In genomic region chr10:127835292-127835691, GRCm38 (mm10) we compare ENCODE assay signal across 29 mouse cellular contexts. TPM values are rescaled to one million over a fixed set of nuclear protein-coding genes. Genes with fewer than 3 reads are reported as not detected.
DNase-seq lines count a peak whose midpoint lies in the region; ATAC-seq lines count a peak whose summit lies in the region.
"Had no signal": no experiment of that assay in that cellular context is flagged by ENCODE, and none has a peak within 500 bp of the region (broad histone marks: within the 10 kb centered on the region; RNA-seq: fewer than 3 reads in every experiment).

No protein-coding gene starts in this region.

- no peak overlapping the region for H3K4me2 ChIP-seq in kidney, embryonic 16.5 days (replicated peaks; ENCODE audit: low read depth, low read length)
- H3K4me2 ChIP-seq: embryonic facial prominence, embryonic 12.5 days; forebrain, embryonic 15.5 days; heart, embryonic 11.5 days; heart, embryonic 15.5 days; hindbrain, embryonic 15.5 days had no signal

- DNase-seq in kidney, adult 11 months: peak; percentile 78
- DNase-seq in kidney, adult 8-10 months: peak; percentile 70 to 89
- peak; percentile 53 to 79 for DNase-seq in kidney, postnatal 25 days
- no peak for DNase-seq in c-Kit-positive CD71-positive TER-119-positive erythroid progenitor cells, embryonic 14.5 days (ENCODE audit: low spot score)
- no peak for DNase-seq in urinary bladder, adult 18-20 months (ENCODE audit: low spot score in 2 of 2)
- DNase-seq in adrenal gland, adult 18-20 months (ENCODE audit: low spot score in 2 of 2): no peak
- DNase-seq: adrenal gland, adult 8-10 months; adrenal gland, postnatal 36 days; cerebellum, adult 11 months; cerebellum, adult 8-10 months; cerebellum, postnatal 14 days; heart, adult 2 months; heart, postnatal 14 days had no signal

- 58% methylated on average over 5 of the region's 5 CpGs for WGBS in kidney, embryonic 16.5 days

- no peaks in the 10 kb centered on the region for H3K27me3 ChIP-seq in kidney, embryonic 16.5 days (ENCODE audit: insufficient read depth, low read length)
- H3K27me3 ChIP-seq: embryonic facial prominence, embryonic 12.5 days; forebrain, embryonic 15.5 days; heart, embryonic 15.5 days; hindbrain, embryonic 15.5 days; Patski had no signal

- peak; percentile 59; the same call in 1 of the 2 replicates for ATAC-seq in kidney, embryonic 16.5 days (ENCODE audit: low FRiP score, low TSS enrichment)
- no peak for ATAC-seq in CD4-positive, CD25-positive, alpha-beta regulatory T cell, adult 4 months
- ATAC-seq: activated CD4-positive, CD25-positive, alpha-beta regulatory T cell, adult 4 months; forebrain, embryonic 15.5 days; Patski had no signal

- H3K9me3 ChIP-seq in kidney, embryonic 16.5 days (ENCODE audit: low read length): peaks cover 6% of the 10 kb centered on the region; the same call in 1 of the 2 replicates
- H3K9me3 ChIP-seq: embryonic facial prominence, embryonic 12.5 days; forebrain, embryonic 15.5 days; heart, embryonic 15.5 days; hindbrain, embryonic 15.5 days had no signal

- no peak overlapping the region for H3K9ac ChIP-seq in kidney, embryonic 16.5 days (replicated peaks; ENCODE audit: low read length)
- H3K9ac ChIP-seq: embryonic facial prominence, embryonic 12.5 days; forebrain, embryonic 15.5 days; heart, embryonic 15.5 days; hindbrain, embryonic 15.5 days had no signal

- no peaks in the 10 kb centered on the region for H3K36me3 ChIP-seq in kidney, embryonic 16.5 days (ENCODE audit: insufficient read depth, low read length)
- H3K36me3 ChIP-seq: embryonic facial prominence, embryonic 12.5 days; forebrain, embryonic 15.5 days; heart, embryonic 15.5 days; hindbrain, embryonic 10.5 days; hindbrain, embryonic 15.5 days had no signal

- no peak overlapping the region for H3K4me3 ChIP-seq in kidney, embryonic 16.5 days (ENCODE audit: low read length)
- H3K4me3 ChIP-seq: embryonic facial prominence, embryonic 12.5 days; forebrain, embryonic 15.5 days; heart, adult 2 months; heart, embryonic 15.5 days; hindbrain, embryonic 10.5 days; hindbrain, embryonic 15.5 days had no signal

- H3K27ac ChIP-seq in kidney, embryonic 16.5 days (ENCODE audit: low read length): peak overlapping the region; percentile 84
- H3K27ac ChIP-seq: embryonic facial prominence, embryonic 12.5 days; forebrain, embryonic 15.5 days; heart, adult 2 months; heart, embryonic 15.5 days; hindbrain, embryonic 10.5 days; hindbrain, embryonic 15.5 days had no signal

- H3K4me1 ChIP-seq in kidney, embryonic 16.5 days (ENCODE audit: insufficient read depth, low read length): peaks cover 3% of the 10 kb centered on the region
- H3K4me1 ChIP-seq: embryonic facial prominence, embryonic 12.5 days; forebrain, embryonic 15.5 days; heart, embryonic 15.5 days; hindbrain, embryonic 10.5 days; hindbrain, embryonic 15.5 days had no signal

RNA-seq across cellular contexts. Expression of gene Rdh19, which starts 14.4 kb away (rescaled TPM):
- 6.8 TPM in 2 replicates for polyA plus RNA-seq in kidney, embryonic 16.5 days (2015; fragmentation: Nextera tagmentation; extraction: Ambion mirVana)
- polyA plus RNA-seq in CD4-positive, CD25-positive, alpha-beta regulatory T cell, adult 4 months (2017; shearing (Covaris generic)): not detected
- not detected for total RNA-seq in adrenal gland, adult 18-20 months (2021)
- total RNA-seq: CH12.LX; gastrocnemius, adult 8-10 months; gastrocnemius, postnatal 4 days; heart, adult 2 months; heart, postnatal 14 days had no signal
- polyA plus RNA-seq: activated CD4-positive, CD25-positive, alpha-beta regulatory T cell, adult 4 months; C2C12; cortical plate, adult 2 months; embryonic facial prominence, embryonic 12.5 days; forebrain, embryonic 11.5 days; forebrain, embryonic 15.5 days; heart, adult 2 months; heart, embryonic 11.5 days; heart, embryonic 15.5 days; hindbrain, embryonic 10.5 days; hindbrain, embryonic 15.5 days; Patski had no signal

RNA-seq across cellular contexts. Expression of gene Rdh16f2, which starts 31.0 kb away (rescaled TPM):
- 1.1 and 1.3 TPM in 2 replicates for polyA plus RNA-seq in kidney, embryonic 16.5 days (2015; fragmentation: Nextera tagmentation; extraction: Ambion mirVana)
- polyA plus RNA-seq in CD4-positive, CD25-positive, alpha-beta regulatory T cell, adult 4 months (2017; shearing (Covaris generic)): not detected
- total RNA-seq in adrenal gland, adult 18-20 months (2021): under 1 TPM in 1 of 2 experiments, not detected in 1; 0.33 TPM
- total RNA-seq: adrenal gland, adult 8-10 months; adrenal gland, postnatal 36 days; CH12.LX; gastrocnemius, adult 8-10 months; gastrocnemius, postnatal 4 days; heart, adult 2 months; heart, postnatal 14 days had no signal
- polyA plus RNA-seq: activated CD4-positive, CD25-positive, alpha-beta regulatory T cell, adult 4 months; C2C12; cortical plate, adult 2 months; embryonic facial prominence, embryonic 12.5 days; forebrain, embryonic 11.5 days; forebrain, embryonic 15.5 days; heart, adult 2 months; heart, embryonic 11.5 days; heart, embryonic 15.5 days; hindbrain, embryonic 10.5 days; hindbrain, embryonic 15.5 days; Patski had no signal

RNA-seq across cellular contexts. Expression of gene Rdh16, which starts 34.3 kb away (rescaled TPM):
- 1.1 and 1.6 TPM in 2 replicates for polyA plus RNA-seq in kidney, embryonic 16.5 days (2015; fragmentation: Nextera tagmentation; extraction: Ambion mirVana)
- polyA plus RNA-seq in CD4-positive, CD25-positive, alpha-beta regulatory T cell, adult 4 months (2017; shearing (Covaris generic)): not detected
- total RNA-seq in adrenal gland, adult 18-20 months (2021): 1 to 10 TPM in 1 of 2 experiments, under 1 TPM in 1; 0.93 to 4.0 TPM
- total RNA-seq: CH12.LX; heart, adult 2 months; heart, postnatal 14 days had no signal
- polyA plus RNA-seq: activated CD4-positive, CD25-positive, alpha-beta regulatory T cell, adult 4 months; C2C12; embryonic facial prominence, embryonic 12.5 days; forebrain, embryonic 11.5 days; forebrain, embryonic 15.5 days; heart, adult 2 months; heart, embryonic 11.5 days; heart, embryonic 15.5 days; hindbrain, embryonic 10.5 days; hindbrain, embryonic 15.5 days had no signal

RNA-seq across cellular contexts. Expression of gene Rdh7, which starts 53.3 kb away (rescaled TPM):
- polyA plus RNA-seq in kidney, embryonic 16.5 days (2015; fragmentation: Nextera tagmentation; extraction: Ambion mirVana): not detected in 2 replicates
- not detected for polyA plus RNA-seq in CD4-positive, CD25-positive, alpha-beta regulatory T cell, adult 4 months (2017; shearing (Covaris generic))
- total RNA-seq in adrenal gland, adult 18-20 months (2021): not detected
- total RNA-seq: CH12.LX; heart, adult 2 months; heart, postnatal 14 days had no signal
- polyA plus RNA-seq: activated CD4-positive, CD25-positive, alpha-beta regulatory T cell, adult 4 months; C2C12; cortical plate, adult 2 months; embryonic facial prominence, embryonic 12.5 days; forebrain, embryonic 11.5 days; forebrain, embryonic 15.5 days; heart, adult 2 months; heart, embryonic 11.5 days; heart, embryonic 15.5 days; hindbrain, embryonic 10.5 days; hindbrain, embryonic 15.5 days; Patski had no signal

RNA-seq across cellular contexts. Expression of gene Rdh9, which starts 59.1 kb away (rescaled TPM):
- polyA plus RNA-seq in kidney, embryonic 16.5 days (2015; fragmentation: Nextera tagmentation; extraction: Ambion mirVana): not detected in 2 replicates
- 1 to 10 TPM in 1 of 2 experiments, not detected in 1; 1.5 TPM for polyA plus RNA-seq in CD4-positive, CD25-positive, alpha-beta regulatory T cell, adult 4 months (2017; shearing (Covaris generic))
- under 1 TPM in 1 of 2 experiments, not detected in 1; 0.27 TPM for total RNA-seq in adrenal gland, adult 18-20 months (2021)
- total RNA-seq: CH12.LX; heart, adult 2 months; heart, postnatal 14 days had no signal
- polyA plus RNA-seq: forebrain, embryonic 11.5 days; heart, embryonic 11.5 days; hindbrain, embryonic 10.5 days; Patski had no signal

Comparison
In these comparisons a context has a peak if more than half of its experiments do, and no peak if none do; other contexts are left out.
1. DNase-seq: peak in kidney, adult 11 months (single experiment), kidney, adult 8-10 months (2 of 2) and kidney, postnatal 25 days (2 of 2); none in c-Kit-positive CD71-positive TER-119-positive erythroid progenitor cells, embryonic 14.5 days (single experiment), urinary bladder, adult 18-20 months (0 of 2) and adrenal gland, adult 18-20 months (0 of 2).